Mouse (Mus musculus) stomach, postnatal 0 days (tissue): Measurements from ENCODE around the gene Plekhm1.

Experiments
- CTCF ChIP-seq: IDR thresholded peaks from 2 replicates; pipeline ENCODE4 v1.5.1; 2016; ENCODE audit warnings: antibody characterized with exemption, low read depth, mild to moderate bottlenecking, moderate library complexity
- EP300 ChIP-seq: optimal IDR thresholded peaks from 2 replicates; pipeline ENCODE3; 2016; ENCODE audit warnings: antibody characterized with exemption

GRCm38 (mm10) chr11:103408880-103409279, 3.6 kb downstream of the Plekhm1 start:
- TF ChIP-seq CTCF (no peak), EP300 (no peak)
